Mouse (Mus musculus): ENCODE results near the gene Jph4.

- no peak for TF ChIP-seq CTCF (conservative IDR thresholded peaks at IDR 0.05; ENCODE audit: insufficient read depth, insufficient read length, low read depth, low read length)
- no peak for TF ChIP-seq POLR2A (IDR thresholded peaks at IDR 0.05; ENCODE audit: low read depth, low read length)
These were observed 1.7 kb downstream of the Jph4 start for GRCm38 (mm10) chr14:55114759-55115701.
